Mouse (Mus musculus) 416B (cell line): ENCODE data around the gene Fam76a.

Experiments
- DNase-seq: peaks from one replicate; pipeline ENCODE4 v3.0.0; 2011; ENCODE audit warnings: low read depth

Gene Fam76a

DNA sequence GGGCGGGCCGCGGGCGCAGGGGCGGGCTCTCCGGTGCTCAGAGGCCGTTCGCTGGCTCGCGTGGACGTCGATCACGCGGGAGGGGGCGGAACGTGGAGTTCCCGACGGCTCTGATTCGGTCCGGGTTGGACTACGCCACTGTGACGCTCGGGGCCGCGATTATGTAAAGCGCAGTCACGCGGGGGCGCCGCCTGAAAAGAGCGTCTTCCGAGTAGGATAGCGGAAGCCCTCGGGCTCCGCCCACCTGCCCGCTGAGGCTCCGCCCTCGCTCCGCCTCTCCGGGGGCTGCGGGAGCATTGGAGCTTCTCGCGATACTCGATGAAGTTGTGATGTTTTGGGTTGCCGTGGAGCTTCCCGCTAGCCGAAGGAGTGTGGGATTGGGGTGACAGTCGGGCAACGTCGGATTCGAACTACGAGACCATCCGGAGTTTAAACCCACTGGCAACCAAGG is at the start of gene Fam76a:
Gene Fam76a (minus strand): TSS at position 1 of the 451 bp plus-strand sequence.
- peak; percentile 99 for DNase-seq

DNA sequence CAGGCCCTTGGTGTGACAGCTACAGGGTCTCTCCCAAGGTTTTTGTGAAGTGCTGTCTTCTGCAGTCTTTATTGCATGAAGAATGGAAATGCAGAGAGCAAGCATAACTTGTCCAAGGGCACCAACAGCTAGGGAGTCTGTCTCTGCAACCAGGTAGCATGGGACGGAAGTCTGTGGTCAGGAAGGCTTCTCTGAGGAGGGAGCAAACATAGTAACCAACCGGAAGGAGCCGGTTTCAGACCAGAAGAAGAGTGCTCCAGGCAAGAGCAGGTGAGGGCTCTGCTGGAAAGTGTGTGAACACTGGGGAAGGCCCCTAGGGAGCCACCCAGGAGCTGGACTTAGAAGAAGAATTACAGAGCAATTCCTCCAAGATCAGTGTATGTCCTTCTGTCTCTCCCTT is 49.7 kb upstream of the Fam76a start:
- DNase-seq, result no peak

DNA sequence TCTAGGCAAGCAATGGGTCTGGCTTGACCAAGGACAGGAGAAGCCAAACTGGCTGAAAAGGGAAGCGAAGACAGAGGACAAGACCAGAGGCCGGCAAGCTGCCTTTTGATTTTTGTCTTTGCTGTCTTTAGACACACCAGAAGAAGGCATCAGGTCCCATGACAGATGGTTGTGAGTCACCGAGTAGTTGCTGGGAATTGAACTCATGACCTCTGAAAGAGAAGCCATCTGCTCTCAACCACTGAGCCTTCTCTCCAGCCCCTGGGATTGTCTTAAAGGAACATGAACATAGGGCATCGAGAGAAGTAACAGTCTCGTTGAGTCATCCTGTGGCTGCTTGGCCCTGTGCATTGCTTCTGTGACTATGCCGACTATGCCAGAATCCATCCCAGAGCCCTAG is 49.2 kb upstream of the Fam76a start:
- peak; percentile 37 for DNase-seq

- no peak for DNase-seq
Measured at GRCm38 (mm10) chr4:132968105-132968938, 46.0 kb upstream of the Fam76a start.

- no peak for DNase-seq
Measured at GRCm38 (mm10) chr4:132964473-132964872, 42.1 kb upstream of the Fam76a start.

GRCm38 (mm10) chr4:132964064-132964463 is 41.7 kb upstream of the Fam76a start:
- DNase-seq, result no peak

- no peak for DNase-seq
Measured at GRCm38 (mm10) chr4:132963436-132963835, 41.1 kb upstream of the Fam76a start.

- DNase-seq, result no peak
Measured at GRCm38 (mm10) chr4:132962628-132963027, 40.3 kb upstream of the Fam76a start.

DNA sequence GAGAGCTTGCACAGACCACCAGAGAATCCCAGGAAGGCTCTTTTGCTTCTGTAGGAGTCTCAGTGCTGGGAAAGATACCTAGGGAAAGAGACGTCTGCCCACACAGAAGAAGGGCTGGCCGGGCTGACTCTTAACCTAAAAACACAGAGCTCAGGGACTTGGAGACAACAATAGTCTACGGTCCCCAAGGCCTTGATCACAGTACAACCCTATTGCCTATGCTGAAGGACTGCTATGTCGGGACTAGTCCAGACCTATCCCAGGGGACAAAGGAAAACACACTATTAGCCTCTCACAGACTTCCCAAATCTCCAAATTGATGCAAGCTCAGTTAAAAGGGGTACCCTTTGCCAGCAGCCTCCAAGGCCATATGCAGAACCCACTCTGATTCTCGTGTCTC is 39.5 kb upstream of the Fam76a start:
- DNase-seq, result no peak

GRCm38 (mm10) chr4:132960864-132961639 is 38.7 kb upstream of the Fam76a start:
- peak; percentile 76 for DNase-seq

- no peak for DNase-seq
Measured at GRCm38 (mm10) chr4:132960313-132960712, 38.0 kb upstream of the Fam76a start.

GRCm38 (mm10) chr4:132959679-132960045 is 37.3 kb upstream of the Fam76a start:
- no peak for DNase-seq

GRCm38 (mm10) chr4:132958741-132959678 is 36.7 kb upstream of the Fam76a start:
- DNase-seq, result no peak

GRCm38 (mm10) chr4:132955395-132955791 is 33.0 kb upstream of the Fam76a start:
- no peak for DNase-seq

- DNase-seq, result no peak
Measured at GRCm38 (mm10) chr4:132954530-132955394, 32.4 kb upstream of the Fam76a start.

- DNase-seq, result peak; percentile 51
Measured at GRCm38 (mm10) chr4:132950999-132951398, 28.6 kb upstream of the Fam76a start.

DNA sequence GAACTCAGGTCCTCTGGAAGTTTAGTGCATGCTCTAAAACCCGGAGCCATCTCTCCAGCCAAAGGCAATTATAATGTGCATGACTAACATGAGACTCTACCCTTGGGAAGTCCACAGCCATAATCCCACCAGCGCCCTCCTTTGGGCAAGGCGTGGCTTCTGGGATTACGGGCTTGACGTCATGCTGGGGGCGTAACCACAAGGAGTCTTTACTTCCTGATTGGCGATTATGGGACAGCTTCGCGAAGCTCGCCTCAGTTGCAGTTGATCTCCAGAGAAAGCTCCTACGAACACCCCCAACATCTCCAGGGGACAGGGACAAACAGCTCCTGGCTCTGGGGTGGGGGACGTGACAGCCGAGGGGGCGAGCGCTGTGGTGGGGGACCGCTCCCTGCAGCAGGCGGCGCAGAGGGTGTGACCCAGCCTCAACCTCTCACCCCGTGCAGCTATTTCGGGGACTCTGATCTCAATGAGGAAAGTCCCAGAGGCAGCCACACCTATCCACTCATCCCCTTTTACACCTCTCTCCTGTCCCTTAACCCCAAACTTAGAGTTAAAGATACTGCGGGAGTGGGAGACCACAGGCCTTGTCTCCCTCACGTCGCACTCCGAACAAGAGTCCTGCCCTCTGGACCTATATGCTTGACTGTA is 27.6 kb upstream of the Fam76a start:
- no peak for DNase-seq

DNA sequence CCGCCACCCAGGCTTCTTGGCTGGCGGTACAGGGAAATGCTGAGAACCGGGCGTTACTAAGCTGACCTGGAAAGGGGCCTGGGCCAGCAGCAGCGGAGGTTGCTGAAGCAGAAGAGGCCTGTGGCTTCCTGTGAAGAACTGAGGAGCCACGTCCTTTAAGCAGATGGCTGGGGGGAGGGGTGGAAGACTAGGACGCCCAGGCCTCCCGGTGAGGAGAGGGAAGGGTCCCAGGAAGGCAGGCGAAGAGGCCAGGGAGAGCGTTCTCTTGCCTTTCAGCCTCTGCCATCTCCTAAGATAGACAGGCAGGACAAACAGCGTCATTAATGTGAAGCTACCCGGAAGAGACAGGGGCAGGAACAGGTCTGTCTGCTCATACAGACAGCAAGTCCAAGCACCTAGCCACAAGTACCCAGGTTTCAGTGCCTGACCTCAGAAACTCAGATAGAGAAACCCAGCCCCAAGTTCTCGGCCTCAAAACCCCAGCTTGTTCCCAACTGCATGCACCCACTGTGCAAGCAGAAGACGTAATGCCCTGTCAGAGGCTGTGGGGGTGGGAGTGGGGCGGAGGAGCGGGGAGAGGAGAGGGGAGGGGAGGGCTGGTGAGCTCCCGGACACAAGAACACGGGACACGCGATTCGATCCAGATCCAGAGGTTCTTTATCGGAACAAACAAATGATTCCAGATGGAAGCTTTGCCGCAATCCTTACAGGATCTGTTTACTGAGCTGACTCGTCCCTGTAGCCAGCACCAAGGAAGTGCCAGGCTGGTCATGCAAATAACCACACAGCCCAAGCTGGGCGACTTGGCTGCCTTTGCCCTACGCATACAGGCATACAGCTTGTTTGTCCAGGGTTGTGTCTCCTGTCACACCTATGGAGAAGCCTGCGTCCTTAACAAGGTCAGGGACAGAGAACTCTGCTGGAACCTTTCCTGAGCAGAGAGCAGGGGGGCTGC is 24.0 kb upstream of the Fam76a start:
- DNase-seq, result peak; percentile 86
